Mouse (Mus musculus) frontal cortex, postnatal 36 days (tissue): ENCODE measurements around the gene Gm20878.
"Not testable (repeated sequence)": the region's sequence is repeated elsewhere in the genome, so short reads cannot be mapped to it uniquely, and the experiment has no call there.

Experiments used
- DNase-seq, 2 experiments: peaks; one replicate each; pipeline ENCODE4 v3.0.0; 2022; ENCODE audit warnings: low spot score in 2 of 2

The Gm20878 gene

GRCm38 (mm10) chr4:41941272-41941671 lies at the start of gene Gm20878:
Gene Gm20878 (plus strand): TSS chr4:41941572.
- not testable (repeated sequence) for DNase-seq

GRCm38 (mm10) chr4:41903310-41903709 lies 38.1 kb upstream of the Gm20878 start, which contains the start of gene Gm21541:
Gene Gm21541 (plus strand): TSS chr4:41903610.
- not testable (repeated sequence) for DNase-seq

- not testable (repeated sequence) for DNase-seq
Measured at GRCm38 (mm10) chr4:41965758-41966157, 24.4 kb downstream of the Gm20878 start, which contains the start of gene Fam205a4. Gene Fam205a4 (plus strand): TSS chr4:41966058.
